Mouse (Mus musculus) brain, embryonic 14.5 days (tissue): ENCODE results near the gene Grip1.

Experiments used
- CTCF ChIP-seq: fragments of 200-500 bp; IDR thresholded peaks from 2 replicates; pipeline ENCODE4 v1.5.1; 2012; ENCODE audit warnings: inconsistent platforms, mild to moderate bottlenecking, moderate library complexity, borderline replicate concordance; ENCODE audit not compliant: insufficient read depth, insufficient read length; ENCODE audit errors: extremely low read depth
- POLR2A ChIP-seq: fragments of 200-500 bp; IDR thresholded peaks from 2 replicates; pipeline ENCODE4 v1.6.1; 2012; ENCODE audit warnings: mild to moderate bottlenecking, inconsistent platforms, borderline replicate concordance; ENCODE audit not compliant: poor library complexity, insufficient read depth, insufficient read length, severe bottlenecking; ENCODE audit errors: extremely low read depth

- no peak for TF ChIP-seq CTCF
- TF ChIP-seq POLR2A, result no peak
Measured at GRCm38 (mm10) chr10:119556346-119556745, 102.7 kb downstream of the Grip1 start.
